Mouse (Mus musculus): ENCODE results near the gene Pik3cd. TPM values are rescaled to one million over a fixed set of nuclear protein-coding genes. Genes with fewer than 3 reads are reported as not detected.

The Pik3cd gene
- total and polyA plus RNA-seq, 2 experiments, result 2.2 to 3.0 TPM

DNA sequence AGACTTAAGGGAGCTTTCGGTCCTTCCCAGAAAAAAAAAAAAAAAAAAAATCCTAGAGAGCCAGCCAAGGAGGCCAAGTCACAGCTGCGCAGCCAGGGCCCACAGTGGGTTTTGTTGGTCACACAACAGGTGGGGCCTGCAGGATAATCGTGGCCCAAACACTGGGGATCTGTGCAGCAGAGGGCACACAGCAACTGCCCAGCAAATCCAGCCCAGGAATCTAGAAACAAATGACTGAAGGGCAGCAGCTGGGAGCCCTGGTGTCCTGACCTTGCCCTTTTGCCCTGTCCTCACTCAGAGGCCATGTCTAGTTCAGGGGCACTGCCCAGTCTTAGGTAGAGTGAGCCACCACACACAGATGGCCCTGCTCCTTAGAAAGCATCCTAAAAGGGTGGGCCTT, 29.9 kb upstream of the Pik3cd start:
- Histone ChIP-seq H3K4me1 (ENCODE audit: control insufficient read depth, insufficient read depth, low read length) (peaks cover 11% of the 10 kb centered on the region), H3K4me3 (ENCODE audit: insufficient read depth, low read depth, low read length) (no peak overlapping the region), H3K9ac (ENCODE audit: low read depth, low read length) (no peak overlapping the region), H3K27me3 (ENCODE audit: control insufficient read depth, insufficient read depth, low read length) (no peaks in the 10 kb centered on the region), H3K36me3 (ENCODE audit: control insufficient read depth, insufficient read depth, low read length) (no peaks in the 10 kb centered on the region), H3K27ac (replicated peaks; ENCODE audit: insufficient read depth, low read depth, low read length) (no peak overlapping the region), H3K79me2 (ENCODE audit: control insufficient read depth, insufficient read depth, low read length) (peaks cover 30% of the 10 kb centered on the region; the same call in 1 of the 2 replicates)
- TF ChIP-seq CTCF (IDR thresholded peaks at IDR 0.05; ENCODE audit: low read depth, low read length) (no peak), POLR2A (IDR thresholded peaks at IDR 0.05; ENCODE audit: extremely low read depth, insufficient read depth, low read length) (no peak)
- 67% methylated on average over 3 of the region's 3 CpGs for WGBS
- peak; percentile 64 for DNase-seq (ENCODE audit: extremely low read depth, low read depth, low spot score)

DNA sequence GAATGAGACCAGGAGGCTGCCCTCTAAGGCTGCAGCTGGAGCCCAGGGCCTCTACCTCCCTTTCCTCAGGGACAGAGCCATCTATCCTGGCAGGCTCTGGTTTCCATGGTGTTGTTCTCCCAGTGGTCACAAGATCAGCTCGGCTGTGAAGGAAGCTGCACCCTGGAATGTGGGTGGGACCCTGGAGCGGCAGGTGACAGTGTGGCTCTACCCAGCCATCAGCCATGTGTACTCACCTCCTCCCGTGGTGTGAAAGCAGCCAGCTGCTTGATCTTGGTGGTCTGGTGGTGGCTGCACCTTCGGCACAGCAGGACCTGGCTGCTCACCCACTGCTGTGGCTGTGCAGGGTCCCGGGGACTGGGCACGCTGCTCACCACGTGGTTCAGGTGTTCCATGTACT, 28.5 kb upstream of the Pik3cd start:
- Histone ChIP-seq H3K4me1 (ENCODE audit: control insufficient read depth, insufficient read depth, low read length) (peaks cover 5% of the 10 kb centered on the region; the same call in 1 of the 2 replicates), H3K4me3 (ENCODE audit: insufficient read depth, low read depth, low read length) (no peak overlapping the region), H3K79me2 (ENCODE audit: control insufficient read depth, insufficient read depth, low read length) (peaks cover 27% of the 10 kb centered on the region; the same call in 1 of the 2 replicates), H3K36me3 (ENCODE audit: control insufficient read depth, insufficient read depth, low read length) (no peaks in the 10 kb centered on the region), H3K27me3 (ENCODE audit: control insufficient read depth, insufficient read depth, low read length) (no peaks in the 10 kb centered on the region), H3K27ac (replicated peaks; ENCODE audit: insufficient read depth, low read depth, low read length) (no peak overlapping the region), H3K9ac (ENCODE audit: low read depth, low read length) (no peak overlapping the region)
- no peak for DNase-seq (ENCODE audit: extremely low read depth, low read depth, low spot score)
- no peak for TF ChIP-seq POLR2A (IDR thresholded peaks at IDR 0.05; ENCODE audit: extremely low read depth, insufficient read depth, low read length)
- TF ChIP-seq CTCF (IDR thresholded peaks at IDR 0.05; ENCODE audit: low read depth, low read length), result no peak
- WGBS, result 83% methylated on average over 7 of the region's 7 CpGs

DNA sequence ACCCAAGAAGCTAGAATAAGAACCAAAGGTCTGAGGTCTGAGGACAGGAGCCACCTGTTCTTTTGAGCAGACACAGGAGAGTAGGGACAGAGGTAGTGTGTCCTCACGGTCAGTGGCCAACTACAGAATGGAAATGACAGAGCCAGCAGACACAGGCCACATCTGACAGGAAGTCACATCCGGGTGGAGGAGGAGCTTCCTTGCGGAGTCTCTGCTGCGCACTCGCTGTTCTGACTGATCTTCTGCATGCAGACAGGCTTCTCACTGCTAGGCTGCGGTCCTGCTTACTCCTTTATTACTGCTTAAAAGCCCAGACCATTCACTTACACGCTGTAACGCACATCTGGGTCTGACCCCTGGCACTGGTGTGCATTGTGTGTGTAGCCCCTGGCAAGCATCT, 26.4 kb upstream of the Pik3cd start:
- Histone ChIP-seq H3K79me2 (ENCODE audit: control insufficient read depth, insufficient read depth, low read length) (peaks cover 15% of the 10 kb centered on the region; the same call in 1 of the 2 replicates), H3K36me3 (ENCODE audit: control insufficient read depth, insufficient read depth, low read length) (no peaks in the 10 kb centered on the region), H3K4me1 (ENCODE audit: control insufficient read depth, insufficient read depth, low read length) (peaks cover 5% of the 10 kb centered on the region; the same call in 1 of the 2 replicates), H3K27ac (replicated peaks; ENCODE audit: insufficient read depth, low read depth, low read length) (no peak overlapping the region), H3K27me3 (ENCODE audit: control insufficient read depth, insufficient read depth, low read length) (no peaks in the 10 kb centered on the region), H3K4me3 (ENCODE audit: insufficient read depth, low read depth, low read length) (no peak overlapping the region), H3K9ac (ENCODE audit: low read depth, low read length) (no peak overlapping the region; the same call in 1 of the 2 replicates)
- DNase-seq (ENCODE audit: extremely low read depth, low read depth, low spot score), result no peak
- TF ChIP-seq POLR2A (IDR thresholded peaks at IDR 0.05; ENCODE audit: extremely low read depth, insufficient read depth, low read length), result no peak
- TF ChIP-seq CTCF (IDR thresholded peaks at IDR 0.05; ENCODE audit: low read depth, low read length), result no peak
- WGBS, result 75% methylated on average over 8 of the region's 8 CpGs

DNA sequence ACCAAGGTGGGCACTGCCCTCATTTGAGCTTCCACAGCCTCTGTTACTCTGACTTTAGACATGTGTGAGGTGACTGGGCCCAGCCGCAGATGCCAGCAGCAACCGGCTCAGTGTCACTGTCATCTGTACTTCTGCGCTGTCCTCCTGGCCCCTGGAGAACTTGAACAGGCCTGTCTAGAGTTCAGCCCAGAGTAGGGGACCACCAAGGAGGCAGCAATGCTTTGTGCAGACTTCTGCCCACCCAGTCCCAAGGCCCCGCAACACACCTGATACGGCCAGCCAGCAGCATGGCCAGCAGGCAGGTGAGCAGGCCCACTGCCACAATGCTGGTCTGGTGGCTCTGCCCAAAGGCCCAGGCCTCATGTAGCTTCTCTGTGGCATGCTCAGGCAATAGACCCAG, 25.3 kb upstream of the Pik3cd start:
- Histone ChIP-seq H3K36me3 (ENCODE audit: control insufficient read depth, insufficient read depth, low read length) (no peaks in the 10 kb centered on the region), H3K4me3 (ENCODE audit: insufficient read depth, low read depth, low read length) (no peak overlapping the region), H3K27me3 (ENCODE audit: control insufficient read depth, insufficient read depth, low read length) (no peaks in the 10 kb centered on the region), H3K79me2 (ENCODE audit: control insufficient read depth, insufficient read depth, low read length) (peaks cover 6% of the 10 kb centered on the region; the same call in 1 of the 2 replicates), H3K4me1 (ENCODE audit: control insufficient read depth, insufficient read depth, low read length) (peaks cover 2% of the 10 kb centered on the region; the same call in 1 of the 2 replicates), H3K27ac (replicated peaks; ENCODE audit: insufficient read depth, low read depth, low read length) (no peak overlapping the region), H3K9ac (ENCODE audit: low read depth, low read length) (no peak overlapping the region)
- 93% methylated on average over 5 of the region's 5 CpGs for WGBS
- DNase-seq (ENCODE audit: extremely low read depth, low read depth, low spot score), result no peak
- TF ChIP-seq CTCF (IDR thresholded peaks at IDR 0.05; ENCODE audit: low read depth, low read length) (no peak), POLR2A (IDR thresholded peaks at IDR 0.05; ENCODE audit: extremely low read depth, insufficient read depth, low read length) (no peak)

DNA sequence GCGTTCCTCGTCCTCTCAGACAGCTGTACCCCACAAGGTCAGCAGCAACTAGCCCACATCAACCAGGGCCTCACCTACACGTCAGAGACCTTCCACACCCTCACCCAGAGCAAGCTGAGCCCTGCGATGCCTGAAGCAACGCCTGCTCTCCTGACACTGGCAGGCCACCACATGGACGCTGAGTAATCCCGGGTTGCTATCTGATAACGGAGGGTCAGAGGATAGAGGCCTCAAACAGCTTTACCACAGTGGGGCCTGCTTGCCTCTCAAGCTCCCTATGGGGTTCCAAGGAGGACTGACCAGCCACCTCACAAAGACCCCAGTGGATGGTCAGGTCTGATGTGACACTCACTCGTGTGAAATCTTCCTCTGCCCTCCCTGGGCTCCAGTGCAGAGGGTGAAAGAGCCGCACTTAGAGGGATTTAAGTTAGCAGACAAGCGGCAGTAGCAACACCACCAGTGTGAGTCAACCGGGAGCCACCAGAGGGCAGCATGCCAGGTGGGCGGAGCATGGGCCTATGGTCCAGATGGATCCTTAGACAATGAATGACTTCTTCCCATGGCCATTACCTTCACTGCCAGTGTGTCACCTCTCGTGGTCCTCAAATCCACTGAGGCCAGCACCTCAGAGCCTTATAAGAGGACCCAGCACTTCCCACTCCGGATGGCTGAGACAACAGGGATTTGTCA, 23.4 kb upstream of the Pik3cd start:
- H3K79me2 ChIP-seq (ENCODE audit: control insufficient read depth, insufficient read depth, low read length), result peaks cover 4% of the 10 kb centered on the region; the same call in 1 of the 2 replicates
- DNase-seq (ENCODE audit: extremely low read depth, low read depth, low spot score), result peak; percentile 42
- H3K9ac ChIP-seq (ENCODE audit: low read depth, low read length), result no peak overlapping the region
- no peaks in the 10 kb centered on the region for H3K36me3 ChIP-seq (ENCODE audit: control insufficient read depth, insufficient read depth, low read length)
- no peaks in the 10 kb centered on the region for H3K4me1 ChIP-seq (ENCODE audit: control insufficient read depth, insufficient read depth, low read length)
- no peak overlapping the region for H3K4me3 ChIP-seq (ENCODE audit: insufficient read depth, low read depth, low read length)
- no peaks in the 10 kb centered on the region for H3K27me3 ChIP-seq (ENCODE audit: control insufficient read depth, insufficient read depth, low read length)
- WGBS, result 63% methylated on average over 15 of the region's 15 CpGs
- no peak overlapping the region for H3K27ac ChIP-seq (replicated peaks; ENCODE audit: insufficient read depth, low read depth, low read length)
- TF ChIP-seq POLR2A (IDR thresholded peaks at IDR 0.05; ENCODE audit: extremely low read depth, insufficient read depth, low read length), result no peak
- TF ChIP-seq CTCF (IDR thresholded peaks at IDR 0.05; ENCODE audit: low read depth, low read length), result peak; percentile 82

DNA sequence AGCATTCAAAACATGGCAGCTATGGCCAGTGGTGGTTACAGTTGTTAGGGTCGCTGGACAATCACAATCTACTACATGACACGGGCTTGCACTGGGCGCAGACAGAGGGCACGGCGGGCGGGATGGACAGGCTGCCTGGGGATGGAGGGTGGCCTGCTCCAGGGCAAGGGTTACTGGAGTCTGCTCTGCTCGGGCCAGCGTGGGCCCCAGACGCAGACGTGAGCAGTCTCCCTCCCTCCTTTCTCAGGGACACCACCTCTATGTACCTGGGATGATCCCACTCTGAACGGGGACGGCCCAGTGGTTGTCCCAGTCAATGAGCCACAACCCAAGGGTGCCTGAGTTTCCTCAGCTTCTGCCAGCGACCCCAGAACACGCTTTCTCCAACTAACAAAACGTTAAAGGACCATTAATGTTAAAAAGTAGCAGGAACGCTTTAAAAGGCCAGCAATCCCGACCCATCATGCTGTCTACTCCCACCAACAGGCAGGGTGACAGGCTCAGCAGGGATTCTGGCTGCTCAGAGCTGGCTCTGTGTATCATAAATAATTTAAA, 22.6 kb upstream of the Pik3cd start:
- no peak overlapping the region for H3K27ac ChIP-seq (replicated peaks; ENCODE audit: insufficient read depth, low read depth, low read length)
- peaks cover 4% of the 10 kb centered on the region; the same call in 1 of the 2 replicates for H3K79me2 ChIP-seq (ENCODE audit: control insufficient read depth, insufficient read depth, low read length)
- no peak for TF ChIP-seq POLR2A (IDR thresholded peaks at IDR 0.05; ENCODE audit: extremely low read depth, insufficient read depth, low read length)
- no peak for TF ChIP-seq CTCF (IDR thresholded peaks at IDR 0.05; ENCODE audit: low read depth, low read length)
- no peaks in the 10 kb centered on the region for H3K4me1 ChIP-seq (ENCODE audit: control insufficient read depth, insufficient read depth, low read length)
- H3K36me3 ChIP-seq (ENCODE audit: control insufficient read depth, insufficient read depth, low read length), result no peaks in the 10 kb centered on the region
- no peak for DNase-seq (ENCODE audit: extremely low read depth, low read depth, low spot score)
- WGBS, result 95% methylated on average over 17 of the region's 17 CpGs
- no peak overlapping the region for H3K4me3 ChIP-seq (ENCODE audit: insufficient read depth, low read depth, low read length)
- no peak overlapping the region for H3K9ac ChIP-seq (ENCODE audit: low read depth, low read length)
- no peaks in the 10 kb centered on the region for H3K27me3 ChIP-seq (ENCODE audit: control insufficient read depth, insufficient read depth, low read length)
